Mouse (Mus musculus): ENCODE measurements around the gene Gper1.
"Not testable (repeated sequence)": the region's sequence is repeated elsewhere in the genome, so short reads cannot be mapped to it uniquely, and the experiment has no call there.

Gper1 gene

DNA sequence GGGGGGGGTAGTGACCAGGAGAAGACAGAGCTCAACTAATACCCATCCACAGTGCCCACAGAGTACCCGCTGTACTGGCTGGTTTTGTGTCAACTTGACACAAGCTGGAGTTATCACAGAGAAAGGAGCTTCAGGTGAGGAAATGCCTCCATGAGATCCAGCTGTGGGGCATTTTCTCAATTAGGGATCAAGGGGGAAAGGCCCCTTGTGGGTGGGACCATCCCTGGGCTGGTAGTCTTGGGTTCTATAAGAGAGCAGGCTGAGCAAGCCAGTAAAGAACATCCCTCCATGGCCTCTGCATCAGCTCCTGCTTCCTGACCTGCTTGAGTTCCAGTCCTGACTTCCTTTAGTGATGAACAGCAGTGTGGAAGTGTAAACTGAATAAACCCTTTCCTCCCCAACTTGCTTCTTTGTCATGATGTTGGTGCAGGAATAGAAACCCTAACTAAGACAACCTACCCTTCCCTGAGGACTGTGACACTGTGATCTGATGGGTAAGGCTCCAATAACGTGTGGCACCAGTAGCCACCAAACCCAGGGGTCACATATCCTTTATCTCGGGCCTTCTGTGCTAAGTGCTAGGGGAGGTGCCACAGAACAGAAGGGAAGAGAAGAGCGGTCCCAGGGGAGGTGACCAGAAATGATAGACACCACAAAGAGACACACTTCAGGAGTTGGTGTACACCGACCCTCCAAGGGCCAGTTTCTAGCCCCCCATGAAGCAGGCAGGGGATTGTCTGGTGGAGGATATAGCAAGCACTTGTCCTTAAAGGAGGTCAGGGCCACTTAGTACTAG lies 32.4 kb upstream of the Gper1 start:
- not testable (repeated sequence) for DNase-seq (ENCODE audit: low spot score in 2 of 2)

DNA sequence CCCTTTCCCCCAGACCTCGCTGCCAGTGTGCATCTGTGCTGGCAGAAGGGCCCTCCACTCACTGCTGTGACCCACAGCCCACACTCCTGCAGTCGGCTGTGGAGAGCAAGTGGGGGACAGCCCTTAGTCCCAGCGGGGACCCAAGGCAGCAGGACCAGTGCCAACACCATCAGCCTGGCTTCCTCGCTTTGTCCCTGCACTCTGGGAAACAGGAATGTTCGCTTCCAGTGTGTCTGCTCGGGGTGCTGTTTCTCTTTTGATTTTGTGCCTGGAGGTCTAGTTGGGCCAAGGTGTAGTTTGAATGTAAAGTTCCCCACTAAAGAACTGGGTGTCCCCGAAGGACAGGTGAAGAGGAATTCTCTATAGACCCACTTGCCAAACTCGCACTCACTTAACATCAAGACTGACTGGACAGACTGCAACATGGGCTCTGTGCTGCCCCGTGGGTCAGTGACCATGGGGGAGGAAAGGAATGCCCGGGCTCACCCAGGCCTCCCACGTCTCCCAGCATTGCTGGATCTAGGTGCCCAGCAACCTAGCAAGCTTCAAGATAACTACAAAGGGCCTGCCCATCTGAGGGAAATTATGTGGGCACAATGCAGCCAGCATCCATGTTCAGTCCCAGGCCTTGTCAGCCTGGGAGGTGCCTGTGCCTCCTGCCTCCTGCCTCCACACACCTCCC lies 31.5 kb upstream of the Gper1 start:
- no peak for DNase-seq (ENCODE audit: low spot score in 2 of 2)

- DNase-seq (ENCODE audit: low spot score in 2 of 2), result no peak
These were observed 30.4 kb upstream of the Gper1 start for GRCm38 (mm10) chr5:139392219-139393196.

DNA sequence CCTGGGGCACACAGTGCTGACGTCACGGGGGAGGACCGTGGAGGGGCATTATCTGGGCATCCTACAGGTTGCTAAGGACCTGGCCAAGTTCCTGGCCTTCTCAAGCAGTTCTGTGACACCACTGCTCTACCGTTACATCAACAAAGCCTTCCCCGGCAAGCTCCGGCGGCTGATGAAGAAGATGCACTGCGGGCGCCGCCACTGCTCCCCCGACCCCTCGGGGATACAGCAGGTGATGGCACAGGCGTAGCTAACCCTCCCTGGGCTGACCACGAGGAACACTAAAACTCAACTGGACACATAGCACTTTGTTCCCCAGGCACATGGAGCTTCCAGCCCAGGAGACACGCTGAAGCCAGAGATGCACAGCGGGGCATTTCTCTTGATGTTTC lies 29.8 kb upstream of the Gper1 start:
- no peak for DNase-seq (ENCODE audit: low spot score in 2 of 2)

- no peak for DNase-seq (ENCODE audit: low spot score in 2 of 2)
These were observed 28.6 kb upstream of the Gper1 start for GRCm38 (mm10) chr5:139394399-139394798.

DNA sequence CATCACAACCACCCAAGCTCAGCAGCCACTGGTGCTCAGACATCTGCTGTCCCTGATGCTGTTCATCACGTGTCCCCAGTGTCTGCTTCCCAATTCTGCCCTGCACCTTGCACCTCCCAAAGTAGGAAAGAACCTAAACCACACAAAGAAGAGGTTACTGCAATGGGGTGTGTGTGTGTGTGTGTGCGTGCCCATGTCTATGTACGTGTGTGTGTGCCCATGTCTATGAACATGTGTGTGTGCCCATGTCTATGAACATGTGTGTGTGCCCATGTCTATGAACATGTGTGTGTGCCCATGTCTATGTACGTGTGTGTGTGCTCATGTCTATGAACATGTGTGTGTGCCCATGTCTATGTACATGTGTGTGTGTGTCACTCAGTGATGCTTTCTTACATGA lies 27.4 kb upstream of the Gper1 start:
- DNase-seq (ENCODE audit: low spot score in 2 of 2), result no peak

GRCm38 (mm10) chr5:139397359-139397916 lies 25.5 kb upstream of the Gper1 start:
- no peak for DNase-seq (ENCODE audit: low spot score in 2 of 2)

DNA sequence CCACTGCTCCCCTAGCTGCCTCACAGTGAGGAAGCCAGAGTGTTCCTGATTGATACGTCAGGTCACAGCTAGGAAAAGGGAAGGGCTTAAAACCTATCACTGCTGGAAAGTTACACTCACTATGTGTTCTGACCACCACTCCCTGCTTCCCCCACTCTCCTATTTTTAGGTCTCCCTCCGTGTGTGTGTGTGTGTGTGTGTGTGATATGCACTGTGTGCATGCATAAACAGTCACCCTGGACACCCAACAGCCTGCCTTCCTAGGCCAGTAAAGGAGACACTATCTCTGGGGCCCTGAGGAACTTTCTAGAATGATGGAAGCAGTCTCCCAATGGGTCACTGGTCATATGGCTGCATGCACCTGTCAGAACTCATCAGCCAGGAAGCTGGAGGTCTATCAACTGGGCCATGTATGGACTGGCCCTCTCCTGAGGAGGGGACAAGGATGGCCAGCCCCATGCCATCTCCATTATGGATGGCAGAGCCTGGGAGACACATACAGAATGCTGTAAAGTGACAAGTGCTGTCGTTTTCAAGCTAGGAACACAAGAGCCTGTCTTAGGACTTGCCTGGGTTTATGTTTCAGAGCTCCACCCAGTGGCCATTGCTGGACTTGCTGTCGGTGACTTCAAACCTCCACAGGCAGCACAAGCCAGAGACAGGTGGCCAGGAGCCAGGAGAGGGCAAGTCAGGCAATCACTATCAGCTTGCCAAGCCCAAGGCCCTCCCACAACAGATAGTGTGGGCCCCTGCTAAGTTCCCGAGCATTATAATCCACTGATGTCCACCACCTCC lies 24.8 kb upstream of the Gper1 start:
- peak; percentile 88 to 97 for DNase-seq (ENCODE audit: low spot score in 2 of 2)

DNA sequence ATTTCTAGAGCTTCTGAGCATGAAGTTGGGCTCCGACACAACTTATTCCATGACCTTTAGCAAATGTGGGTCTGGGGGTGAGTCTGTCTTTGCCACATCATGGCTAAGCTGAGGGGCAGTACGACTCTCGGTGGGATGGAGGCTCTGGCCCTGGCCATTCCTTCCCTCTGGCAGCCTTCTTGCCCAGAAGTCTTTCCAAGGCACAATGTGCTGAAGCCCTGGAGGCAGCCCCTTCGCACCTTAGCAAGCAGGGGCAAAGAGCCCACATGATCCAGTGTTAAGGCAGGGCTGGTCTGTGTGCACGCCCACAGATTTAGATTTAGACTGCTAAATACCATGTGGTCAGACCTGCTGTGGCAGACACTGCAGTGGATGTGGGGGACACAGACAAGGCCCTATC lies 24.2 kb upstream of the Gper1 start:
- DNase-seq (ENCODE audit: low spot score in 2 of 2), result no peak

DNA sequence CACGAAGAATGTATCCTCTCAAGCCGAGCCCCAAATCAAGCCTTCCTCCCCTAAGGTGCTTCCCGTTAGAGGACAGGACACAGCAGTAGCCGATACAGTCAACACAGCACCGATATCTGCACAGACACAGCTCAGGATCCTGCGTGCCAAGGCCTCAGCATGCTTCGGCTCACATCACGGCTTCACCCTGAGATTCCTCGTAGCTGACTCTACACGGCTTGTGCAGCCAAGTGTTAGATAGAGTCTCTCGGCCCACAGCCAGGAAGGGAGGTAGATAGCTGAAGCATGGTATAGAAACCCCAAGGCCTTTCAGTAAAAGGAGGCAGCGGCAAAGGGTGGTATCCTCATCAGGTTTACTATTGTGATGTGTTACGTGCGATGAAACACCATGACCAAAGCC lies 23.0 kb upstream of the Gper1 start:
- no peak for DNase-seq (ENCODE audit: low spot score in 2 of 2)

- DNase-seq (ENCODE audit: low spot score in 2 of 2), result no peak
These were observed 20.8 kb upstream of the Gper1 start for GRCm38 (mm10) chr5:139402106-139402505.

DNA sequence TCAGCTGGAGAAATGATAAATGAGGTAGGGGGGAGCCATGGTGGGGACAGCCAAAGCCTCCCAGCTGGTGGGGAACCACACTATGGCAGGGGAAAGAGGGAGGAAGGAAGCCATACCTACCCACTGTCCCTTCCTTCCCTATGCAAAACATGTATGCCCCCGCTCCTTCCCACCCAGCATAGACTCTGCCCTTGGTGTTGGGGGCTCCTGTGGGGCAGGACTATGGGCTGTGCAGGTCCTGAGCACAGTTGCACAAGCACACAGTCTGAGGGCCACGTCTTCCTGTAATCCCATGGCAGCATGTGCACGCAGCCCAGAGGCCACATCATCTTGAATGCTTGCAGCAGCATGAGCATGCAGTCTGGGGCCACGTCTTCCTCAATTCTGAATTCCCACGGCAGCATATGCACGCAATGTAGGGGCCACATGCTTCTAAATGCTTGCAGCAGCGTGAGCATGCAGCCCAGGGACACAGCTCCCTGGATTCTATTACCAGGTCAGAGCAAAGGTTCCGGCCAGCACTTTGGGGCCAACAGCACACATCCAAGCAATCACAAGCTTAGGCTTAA lies 19.2 kb upstream of the Gper1 start:
- DNase-seq (ENCODE audit: low spot score in 2 of 2), result no peak

- peak in 1 of 2 experiments; percentile 61 for DNase-seq (ENCODE audit: low spot score in 2 of 2)
These were observed 18.1 kb upstream of the Gper1 start, which contains the start of gene C130050O18Rik for GRCm38 (mm10) chr5:139404801-139405401. Gene C130050O18Rik, plus strand, starts transcription at chr5:139405280.

GRCm38 (mm10) chr5:139405478-139405877 lies 17.5 kb upstream of the Gper1 start:
- DNase-seq (ENCODE audit: low spot score in 2 of 2), result no peak

DNA sequence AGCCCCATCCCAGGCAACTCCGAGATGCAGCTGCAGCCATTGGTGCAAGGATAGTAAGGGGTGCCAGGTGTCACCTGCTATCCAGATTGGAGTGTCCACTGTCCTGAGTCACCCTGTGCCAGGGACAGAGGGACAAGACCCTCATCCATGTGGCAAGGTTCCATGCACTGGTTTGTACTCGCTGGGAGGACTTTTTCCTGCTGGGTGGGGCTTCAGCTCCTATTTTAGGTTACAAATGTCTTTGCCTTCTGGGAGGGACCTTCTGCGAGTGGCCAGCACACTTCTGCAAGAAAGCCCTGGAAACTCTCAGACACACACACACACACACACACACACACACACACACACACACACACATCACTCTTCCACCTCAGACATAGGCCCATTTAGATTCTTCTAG lies 17.0 kb upstream of the Gper1 start:
- peak; percentile 57 to 69 for DNase-seq (ENCODE audit: low spot score in 2 of 2)

- no peak for DNase-seq (ENCODE audit: low spot score in 2 of 2)
These were observed 15.6 kb upstream of the Gper1 start for GRCm38 (mm10) chr5:139407121-139407885.

GRCm38 (mm10) chr5:139408511-139408910 lies 14.4 kb upstream of the Gper1 start:
- peak in 1 of 2 experiments; percentile 72 for DNase-seq (ENCODE audit: low spot score in 2 of 2)

GRCm38 (mm10) chr5:139409412-139409811 lies 13.5 kb upstream of the Gper1 start:
- DNase-seq (ENCODE audit: low spot score in 2 of 2), result peak; percentile 89

- DNase-seq (ENCODE audit: low spot score in 2 of 2), result no peak
These were observed 12.9 kb upstream of the Gper1 start for GRCm38 (mm10) chr5:139410056-139410455.

Measured in heart, adult 9 months (tissue).